Mouse (Mus musculus) intestine, postnatal 0 days (tissue): ENCODE measurements at regions not wholly inside any gene's neighbourhood (a gene's known extent, or its start where the extent isn't known, plus 50 kb on each side); places are given as distances from the start of the nearest gene placed in this dataset.

ENCODE experiments used
- ATAC-seq: fragments of 200-750 bp; cut with Nextera tagmentation; 2 replicates; pipeline ENCODE4 v1.8.0; 2017; ENCODE audit warnings: mild to moderate bottlenecking, moderate TSS enrichment, moderate library complexity
- H3K27ac ChIP-seq: fragments of 300-500 bp; sonication (generic); 2 replicates; pipeline ENCODE4 v1.5.1; 2014; ENCODE audit warnings: mild to moderate bottlenecking, low read depth, low read length, moderate library complexity
- H3K27me3 ChIP-seq: fragments of 300-500 bp; sonication (generic); replicated peaks from 2 replicates; pipeline ENCODE4 v1.6.1; 2014; ENCODE audit warnings: low read length, mixed read lengths; ENCODE audit not compliant: control insufficient read depth, insufficient read depth
- H3K36me3 ChIP-seq: fragments of 300-500 bp; sonication (generic); 2 replicates; pipeline ENCODE4 v1.6.1; 2014; ENCODE audit warnings: mild to moderate bottlenecking, moderate library complexity; ENCODE audit not compliant: control insufficient read depth, insufficient read depth
- H3K4me1 ChIP-seq: fragments of 300-500 bp; sonication (generic); replicated peaks from 2 replicates; pipeline ENCODE4 v1.6.1; 2014; ENCODE audit warnings: antibody characterized with exemption, low read length, mixed read lengths; ENCODE audit not compliant: control insufficient read depth, insufficient read depth
- H3K4me2 ChIP-seq: fragments of 300-500 bp; sonication (generic); replicated peaks from 2 replicates; pipeline ENCODE4 v1.6.1; 2014; ENCODE audit warnings: low read depth, mild to moderate bottlenecking, moderate library complexity
- H3K4me3 ChIP-seq: fragments of 300-500 bp; sonication (generic); 2 replicates; pipeline ENCODE4 v1.5.1; 2014; ENCODE audit warnings: low read depth, low read length
- H3K9ac ChIP-seq: fragments of 300-500 bp; sonication (generic); 2 replicates; pipeline ENCODE4 v1.6.1; 2014; ENCODE audit warnings: mild to moderate bottlenecking, low read depth, low read length
- H3K9me3 ChIP-seq: fragments of 300-500 bp; sonication (generic); 2 replicates; pipeline ENCODE4 v1.6.1; 2016; ENCODE audit warnings: mixed run types; ENCODE audit not compliant: control insufficient read depth
- CTCF ChIP-seq: sonication (generic); IDR thresholded peaks from 2 replicates; pipeline ENCODE4 v1.5.1; 2016; ENCODE audit warnings: low read depth, mild to moderate bottlenecking, control low read depth, antibody characterized with exemption, moderate library complexity
- WGBS: fragments of 180-500 bp; shearing (Covaris S2); extraction: QIAGEN DNeasy Blood & Tissue Kit; methylation state at CpG from one replicate; pipeline ENCODE4 v1.1.7; 2014; 5-methylcytosine and 5-hydroxymethylcytosine counted together

DNA sequence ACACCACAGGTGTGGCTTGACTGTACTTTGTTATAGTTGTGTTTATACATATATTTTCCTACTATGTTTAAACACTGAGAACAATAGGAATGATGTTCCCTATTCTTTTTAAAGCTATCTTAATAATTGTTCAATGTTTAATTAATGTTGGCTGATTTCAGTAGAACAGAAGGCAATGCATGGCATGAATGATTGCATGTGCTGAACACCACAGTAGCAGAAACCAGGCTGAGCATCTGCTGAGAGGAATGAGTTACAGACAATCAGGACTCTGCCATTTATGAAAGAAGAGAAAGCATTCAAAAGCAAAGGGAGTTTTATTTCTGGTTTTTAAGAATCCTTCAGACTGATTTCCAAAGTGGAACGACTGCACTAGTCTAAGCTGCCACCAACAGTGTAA is 794.4 kb upstream of the Intu start:
- no peak for TF ChIP-seq CTCF
- no peak overlapping the region for H3K9ac ChIP-seq
- H3K4me2 ChIP-seq, result no peak overlapping the region
- H3K36me3 ChIP-seq, result no peaks in the 10 kb centered on the region
- no peaks in the 10 kb centered on the region for H3K27me3 ChIP-seq
- H3K4me3 ChIP-seq, result no peak overlapping the region
- ATAC-seq, result no peak
- H3K27ac ChIP-seq, result no peak overlapping the region
- WGBS, result 34% methylated on average over 1 of the region's 1 CpGs
- no peaks in the 10 kb centered on the region for H3K4me1 ChIP-seq
- no peaks in the 10 kb centered on the region for H3K9me3 ChIP-seq

- no peaks in the 10 kb centered on the region for H3K36me3 ChIP-seq
- 88% methylated on average over 2 of the region's 2 CpGs for WGBS
- H3K9me3 ChIP-seq, result no peaks in the 10 kb centered on the region
- H3K27me3 ChIP-seq, result no peaks in the 10 kb centered on the region
- H3K4me3 ChIP-seq, result no peak overlapping the region
- ATAC-seq, result no peak
- no peak overlapping the region for H3K27ac ChIP-seq
- no peak for TF ChIP-seq CTCF
- H3K9ac ChIP-seq, result no peak overlapping the region
- H3K4me2 ChIP-seq, result no peak overlapping the region
- no peaks in the 10 kb centered on the region for H3K4me1 ChIP-seq
Measured at GRCm38 (mm10) chr3:39745947-39746346, 785.1 kb upstream of the Intu start.

DNA sequence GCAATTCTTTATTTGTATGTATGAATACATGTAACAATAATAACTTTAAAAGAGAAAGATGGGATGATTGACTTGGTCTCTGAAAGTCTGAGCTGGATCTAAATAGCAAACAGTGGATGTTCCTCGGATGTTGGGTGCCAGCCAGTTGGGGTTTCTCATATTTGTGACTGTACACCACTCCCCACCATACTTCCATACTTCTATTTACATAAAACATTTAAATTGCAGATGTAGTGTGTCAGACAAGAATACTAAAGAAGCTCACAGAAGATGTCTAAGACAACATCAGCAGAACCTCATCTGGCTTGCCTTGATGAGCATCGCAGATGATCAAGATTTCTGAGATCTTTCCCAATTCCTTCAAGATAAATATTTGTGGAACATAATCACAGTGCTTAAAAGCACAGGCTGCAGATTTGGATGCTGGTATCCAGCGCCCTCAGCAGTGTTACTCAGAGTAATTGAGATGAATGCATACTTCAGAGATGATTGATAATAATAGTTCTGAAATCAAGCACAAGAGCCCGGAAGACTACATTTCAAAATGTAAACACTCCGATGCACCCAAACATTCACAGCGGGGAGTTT is 762.0 kb upstream of the Intu start:
- no peak overlapping the region for H3K27ac ChIP-seq

GRCm38 (mm10) chr3:39776278-39777039 is 754.6 kb upstream of the Intu start:
- no peaks in the 10 kb centered on the region for H3K4me1 ChIP-seq
- no peaks in the 10 kb centered on the region for H3K27me3 ChIP-seq
- TF ChIP-seq CTCF, result no peak
- H3K4me3 ChIP-seq, result no peak overlapping the region
- no peak overlapping the region for H3K27ac ChIP-seq
- no peak overlapping the region for H3K9ac ChIP-seq
- no peak overlapping the region for H3K4me2 ChIP-seq
- no peak for ATAC-seq
- 81% methylated on average over 7 of the region's 7 CpGs for WGBS
- H3K9me3 ChIP-seq, result no peaks in the 10 kb centered on the region
- no peaks in the 10 kb centered on the region for H3K36me3 ChIP-seq

More for the DNA sequence above, 762.0 kb upstream of the Intu start:
- no peaks in the 10 kb centered on the region for H3K36me3 ChIP-seq
- TF ChIP-seq CTCF, result no peak
- H3K4me3 ChIP-seq, result no peak overlapping the region
- no peaks in the 10 kb centered on the region for H3K27me3 ChIP-seq
- no peaks in the 10 kb centered on the region for H3K4me1 ChIP-seq
- H3K4me2 ChIP-seq, result no peak overlapping the region
- no peak overlapping the region for H3K9ac ChIP-seq
- no peak for ATAC-seq
- no peaks in the 10 kb centered on the region for H3K9me3 ChIP-seq
- 63% methylated on average over 6 of the region's 6 CpGs for WGBS

GRCm38 (mm10) chr3:39779690-39780218 is 751.3 kb upstream of the Intu start:
- Histone ChIP-seq H3K4me1 (no peaks in the 10 kb centered on the region), H3K4me3 (no peak overlapping the region), H3K27me3 (no peaks in the 10 kb centered on the region), H3K27ac (no peak overlapping the region), H3K9ac (no peak overlapping the region), H3K4me2 (no peak overlapping the region), H3K36me3 (no peaks in the 10 kb centered on the region), H3K9me3 (no peaks in the 10 kb centered on the region)
- no peak for TF ChIP-seq CTCF
- no peak for ATAC-seq
- WGBS, result 64% methylated on average over 6 of the region's 6 CpGs

- WGBS, result 58% methylated on average over 5 of the region's 5 CpGs
- H3K27me3 ChIP-seq, result no peaks in the 10 kb centered on the region
- ATAC-seq, result no peak
- H3K36me3 ChIP-seq, result no peaks in the 10 kb centered on the region
- H3K9ac ChIP-seq, result no peak overlapping the region
- H3K4me1 ChIP-seq, result no peaks in the 10 kb centered on the region
- H3K27ac ChIP-seq, result no peak overlapping the region
- no peaks in the 10 kb centered on the region for H3K9me3 ChIP-seq
- no peak overlapping the region for H3K4me2 ChIP-seq
- H3K4me3 ChIP-seq, result no peak overlapping the region
- no peak for TF ChIP-seq CTCF
Measured at GRCm38 (mm10) chr3:39780270-39780669, 750.8 kb upstream of the Intu start.
